In the genomic region with DNA sequence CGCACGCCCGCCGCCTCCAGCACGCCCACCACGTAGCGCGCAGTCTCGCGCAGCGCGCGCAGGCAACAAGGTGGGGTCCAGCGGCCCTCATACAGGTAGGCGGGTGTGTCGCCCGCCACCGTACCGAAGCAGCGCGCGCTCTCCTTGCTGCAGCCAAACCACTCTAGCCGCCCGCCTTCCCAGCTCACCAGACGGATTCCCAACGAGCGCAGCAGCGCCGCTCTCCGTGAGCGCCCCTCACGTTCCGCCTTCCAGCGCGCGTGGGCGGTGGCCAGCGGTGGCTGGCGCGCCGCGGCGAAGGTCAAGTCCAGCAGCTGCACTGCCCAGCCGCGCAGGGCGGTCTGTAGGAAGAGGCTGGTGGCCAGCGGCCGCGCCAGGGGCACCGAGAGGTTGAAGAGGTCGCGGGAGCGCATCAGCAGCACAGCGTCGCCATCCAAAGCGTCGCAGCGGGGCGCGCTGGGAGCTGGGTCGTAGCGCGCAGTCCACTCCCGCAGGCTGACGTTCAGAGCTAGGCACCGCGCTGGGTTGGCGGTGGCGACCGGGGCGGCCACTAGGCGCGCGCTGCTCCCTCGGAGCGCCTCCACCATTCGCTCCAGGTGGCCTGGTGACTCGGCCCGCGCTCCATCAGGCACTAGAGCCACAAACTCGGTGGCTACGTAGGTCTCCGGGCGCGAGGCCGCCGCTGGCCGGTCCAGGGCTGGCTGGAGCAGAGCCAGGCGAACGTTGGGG, we compare ENCODE assay signal across 8 mouse cellular contexts. TPM values are rescaled to one million over a fixed set of nuclear protein-coding genes. Genes with fewer than 3 reads are reported as not detected.
DNase-seq lines count a peak whose midpoint lies in the region; ATAC-seq and TF ChIP-seq lines count a peak whose summit lies in the region.

No protein-coding gene starts in this region.

- H3K9ac ChIP-seq in embryonic facial prominence, embryonic 12.5 days: peak overlapping the region; percentile 56
- H3K9ac ChIP-seq in intestine, postnatal 0 days (ENCODE audit: low read depth, low read length): no peak overlapping the region; the same call in 1 of the 2 replicates
- peak overlapping the region; percentile 70 for H3K9ac ChIP-seq in midbrain, embryonic 15.5 days

- no peak overlapping the region for H3K4me3 ChIP-seq in kidney, adult 2 months (ENCODE audit: insufficient read depth, low read depth, low read length)
- peak overlapping the region; percentile 48 for H3K4me3 ChIP-seq in embryonic facial prominence, embryonic 12.5 days
- peak overlapping the region; percentile 11; the same call in 1 of the 2 replicates for H3K4me3 ChIP-seq in intestine, postnatal 0 days (ENCODE audit: low read depth, low read length)
- H3K4me3 ChIP-seq in midbrain, embryonic 15.5 days: peak overlapping the region; percentile 58

- no peaks in the 10 kb centered on the region for H3K36me3 ChIP-seq in kidney, adult 2 months (ENCODE audit: control insufficient read depth, insufficient read depth, low read length)
- peaks cover 32% of the 10 kb centered on the region for H3K36me3 ChIP-seq in embryonic facial prominence, embryonic 12.5 days
- H3K36me3 ChIP-seq in intestine, postnatal 0 days (ENCODE audit: control insufficient read depth, insufficient read depth): peaks cover 13% of the 10 kb centered on the region; the same call in 1 of the 2 replicates
- no peaks in the 10 kb centered on the region for H3K36me3 ChIP-seq in midbrain, embryonic 15.5 days (replicated peaks)

- no peaks in the 10 kb centered on the region for H3K27me3 ChIP-seq in kidney, adult 2 months (replicated peaks; ENCODE audit: control insufficient read depth, insufficient read depth, low read length)
- H3K27me3 ChIP-seq in embryonic facial prominence, embryonic 12.5 days: peaks cover 25% of the 10 kb centered on the region
- no peaks in the 10 kb centered on the region; the same call in 1 of the 2 replicates for H3K27me3 ChIP-seq in intestine, postnatal 0 days (replicated peaks; ENCODE audit: control insufficient read depth, insufficient read depth, low read length)
- H3K27me3 ChIP-seq in midbrain, embryonic 15.5 days (replicated peaks): no peaks in the 10 kb centered on the region

- H3K4me1 ChIP-seq in kidney, adult 2 months (ENCODE audit: control insufficient read depth, insufficient read depth, low read length): no peaks in the 10 kb centered on the region
- peaks cover 27% of the 10 kb centered on the region for H3K4me1 ChIP-seq in embryonic facial prominence, embryonic 12.5 days
- no peaks in the 10 kb centered on the region; the same call in 1 of the 2 replicates for H3K4me1 ChIP-seq in intestine, postnatal 0 days (replicated peaks; ENCODE audit: control insufficient read depth, insufficient read depth, low read length)
- peaks cover 63% of the 10 kb centered on the region for H3K4me1 ChIP-seq in midbrain, embryonic 15.5 days

- H3K9me3 ChIP-seq in embryonic facial prominence, embryonic 12.5 days: no peaks in the 10 kb centered on the region
- no peaks in the 10 kb centered on the region for H3K9me3 ChIP-seq in intestine, postnatal 0 days (ENCODE audit: control insufficient read depth)
- no peaks in the 10 kb centered on the region for H3K9me3 ChIP-seq in midbrain, embryonic 15.5 days

- 68% methylated on average over 90 of the region's 90 CpGs for WGBS in kidney, adult 2 months
- WGBS in embryonic facial prominence, embryonic 12.5 days: 5% methylated on average over 84 of the region's 90 CpGs
- WGBS in intestine, postnatal 0 days: 41% methylated on average over 88 of the region's 90 CpGs
- 10% methylated on average over 90 of the region's 90 CpGs for WGBS in midbrain, embryonic 15.5 days

- H3K27ac ChIP-seq in kidney, adult 2 months (ENCODE audit: insufficient read depth, low read depth, low read length): no peak overlapping the region
- H3K27ac ChIP-seq in embryonic facial prominence, embryonic 12.5 days: 0 out of 2 replicates have a peak overlapping the region, but pooled peaks have one; percentile 4
- H3K27ac ChIP-seq in intestine, postnatal 0 days (ENCODE audit: low read depth, low read length): no peak overlapping the region
- peak overlapping the region; percentile 95 for H3K27ac ChIP-seq in midbrain, embryonic 15.5 days

- no peak for TF ChIP-seq POLR2A in kidney, adult 2 months (IDR thresholded peaks at IDR 0.05; ENCODE audit: low read depth, low read length)

- ATAC-seq in embryonic facial prominence, embryonic 12.5 days (ENCODE audit: insufficient number of reproducible peaks, insufficient read depth, low FRiP score, low TSS enrichment): no peak
- ATAC-seq in intestine, postnatal 0 days: no peak; the same call in 1 of the 2 replicates
- ATAC-seq in midbrain, embryonic 15.5 days (replicated peaks): peak; percentile 51

- TF ChIP-seq CTCF in kidney, adult 2 months (conservative IDR thresholded peaks at IDR 0.05; ENCODE audit: insufficient read depth, insufficient read length, low read depth, low read length): no peak
- TF ChIP-seq CTCF in intestine, postnatal 0 days (IDR thresholded peaks at IDR 0.05; ENCODE audit: low read depth): peak; percentile 41

- H3K4me2 ChIP-seq in embryonic facial prominence, embryonic 12.5 days (replicated peaks): peak overlapping the region; percentile 96
- peak overlapping the region; percentile 56 for H3K4me2 ChIP-seq in intestine, postnatal 0 days (replicated peaks; ENCODE audit: low read depth)
- H3K4me2 ChIP-seq in midbrain, embryonic 15.5 days: peak overlapping the region; percentile 83

- DNase-seq in kidney, postnatal 14 days: peak; percentile 34
- DNase-seq in kidney, adult 2 months: no peak
- peak; percentile 74 for DNase-seq in brain, adult 2 months (ENCODE audit: low read depth, low spot score)
- DNase-seq in T-cell, adult 2 months (ENCODE audit: low spot score): no peak
- DNase-seq in gastrocnemius, adult 8-10 months (ENCODE audit: low spot score in 2 of 2): no peak

RNA-seq across cellular contexts. Expression of a gene that starts 4.6 kb away (rescaled TPM):
- 94.4 and 116 TPM in 2 replicates for polyA plus RNA-seq in kidney, adult 2 months (2012; rRNA removed)
- polyA plus RNA-seq in embryonic facial prominence, embryonic 12.5 days (2016; fragmentation: Nextera tagmentation; extraction: Ambion mirVana): 149 and 152 TPM in 2 replicates
- polyA plus RNA-seq in intestine, postnatal 0 days (2015; fragmentation: Nextera tagmentation; extraction: Ambion mirVana): 33.7 and 35.8 TPM in 2 replicates
- 205 and 227 TPM in 2 replicates for polyA plus RNA-seq in midbrain, embryonic 15.5 days (2015; fragmentation: Nextera tagmentation; extraction: Ambion mirVana)
- total RNA-seq in gastrocnemius, adult 8-10 months (2022): 10 to 100 TPM; 11.0 to 15.6 (median 14.0) TPM

RNA-seq across cellular contexts. Expression of a gene that starts 5.4 kb away (rescaled TPM):
- polyA plus RNA-seq in kidney, adult 2 months (2012; rRNA removed): 31.0 and 33.9 TPM in 2 replicates
- polyA plus RNA-seq in embryonic facial prominence, embryonic 12.5 days (2016; fragmentation: Nextera tagmentation; extraction: Ambion mirVana): 31.4 and 33.6 TPM in 2 replicates
- 12.3 and 12.7 TPM in 2 replicates for polyA plus RNA-seq in intestine, postnatal 0 days (2015; fragmentation: Nextera tagmentation; extraction: Ambion mirVana)
- polyA plus RNA-seq in midbrain, embryonic 15.5 days (2015; fragmentation: Nextera tagmentation; extraction: Ambion mirVana): 51.9 and 55.1 TPM in 2 replicates
- total RNA-seq in gastrocnemius, adult 8-10 months (2022): 10 to 100 TPM; 55.5 to 67.9 (median 62.9) TPM

RNA-seq across cellular contexts. Expression of a gene that starts 29.9 kb away (rescaled TPM):
- polyA plus RNA-seq in kidney, adult 2 months (2012; rRNA removed): 74.6 and 95.2 TPM in 2 replicates
- 33.3 and 34.0 TPM in 2 replicates for polyA plus RNA-seq in embryonic facial prominence, embryonic 12.5 days (2016; fragmentation: Nextera tagmentation; extraction: Ambion mirVana)
- polyA plus RNA-seq in intestine, postnatal 0 days (2015; fragmentation: Nextera tagmentation; extraction: Ambion mirVana): 19.8 and 22.8 TPM in 2 replicates
- 12.4 and 14.3 TPM in 2 replicates for polyA plus RNA-seq in midbrain, embryonic 15.5 days (2015; fragmentation: Nextera tagmentation; extraction: Ambion mirVana)
- 10 to 100 TPM in 3 of 4 experiments, 1 to 10 TPM in 1; 8.7 to 30.2 (median 14.9) TPM for total RNA-seq in gastrocnemius, adult 8-10 months (2022)

RNA-seq across cellular contexts. Expression of a gene that starts 31.6 kb away (rescaled TPM):
- 18.3 and 23.3 TPM in 2 replicates for polyA plus RNA-seq in kidney, adult 2 months (2012; rRNA removed)
- polyA plus RNA-seq in embryonic facial prominence, embryonic 12.5 days (2016; fragmentation: Nextera tagmentation; extraction: Ambion mirVana): 15.3 and 16.8 TPM in 2 replicates
- 9.2 and 11.2 TPM in 2 replicates for polyA plus RNA-seq in intestine, postnatal 0 days (2015; fragmentation: Nextera tagmentation; extraction: Ambion mirVana)
- polyA plus RNA-seq in midbrain, embryonic 15.5 days (2015; fragmentation: Nextera tagmentation; extraction: Ambion mirVana): 6.7 TPM in 2 replicates
- 1 to 10 TPM; 2.5 to 4.1 (median 3.4) TPM for total RNA-seq in gastrocnemius, adult 8-10 months (2022)

Comparison
In these comparisons a context has a peak if more than half of its experiments do, and no peak if none do; other contexts are left out.
1. DNase-seq: peak in kidney, postnatal 14 days (single experiment) and brain, adult 2 months (single experiment); none in kidney, adult 2 months (single experiment), T-cell, adult 2 months (single experiment) and gastrocnemius, adult 8-10 months (0 of 2).
2. H3K27ac ChIP-seq: peak in embryonic facial prominence, embryonic 12.5 days (single experiment) and midbrain, embryonic 15.5 days (single experiment); none in kidney, adult 2 months (single experiment) and intestine, postnatal 0 days (single experiment).
3. Peak in every context shown above with its lines, with median percentiles within 50 percentile points of each other: H3K4me2 ChIP-seq.